Mouse (Mus musculus) liver, embryonic 12.5 days (tissue): ENCODE results near the gene Acat1. TPM values are rescaled to one million over a fixed set of nuclear protein-coding genes. Genes with fewer than 3 reads are reported as not detected.

Experiments
- polyA plus RNA-seq: library from polyadenylated mRNA; unstranded; fragments of >200 nt; fragmentation: Nextera tagmentation; extraction: Ambion mirVana; gene quantifications from 2 replicates; pipeline ENCODE4 v1.2.1, GENCODE M21; 2016

The Acat1 gene
- polyA plus RNA-seq, 1 experiment from 2014 or later = 49.4 TPM

Other genes starting within 250 kb of the Acat1 start
- gene Kdelc2, start 226.4 kb downstream of the Acat1 start, polyA plus RNA-seq = 7.3 and 8.3 TPM in 2 replicates
- 0.89 and 1.0 TPM in 2 replicates for gene 4930550C14Rik, start 208.1 kb downstream of the Acat1 start, polyA plus RNA-seq
- gene Atm, start 73.6 kb downstream of the Acat1 start, polyA plus RNA-seq = 5.8 and 7.4 TPM in 2 replicates
- 12.4 and 13.8 TPM in 2 replicates for gene Npat, start 73.3 kb downstream of the Acat1 start, polyA plus RNA-seq
- gene Cul5, start 59.6 kb upstream of the Acat1 start, polyA plus RNA-seq = 20.3 and 23.3 TPM in 2 replicates
- 0.43 and 0.51 TPM in 2 replicates for gene Rab39, start 95.8 kb upstream of the Acat1 start, polyA plus RNA-seq
- 0.52 and 0.67 TPM in 2 replicates for gene Slc35f2, start 161.2 kb upstream of the Acat1 start, polyA plus RNA-seq
- gene Sln, start 239.8 kb upstream of the Acat1 start, polyA plus RNA-seq = 0.15 and 0.49 TPM in 2 replicates